Mouse (Mus musculus) liver, adult 2 months (tissue): ENCODE results near the gene Scamp2.

Experiments
- CTCF ChIP-seq: fragments of 200-500 bp; IDR thresholded peaks from 2 replicates; pipeline ENCODE4 v1.5.1; 2011; ENCODE audit warnings: low read depth, low read length, control low read depth
- POLR2A ChIP-seq: fragments of 200-500 bp; IDR thresholded peaks from 2 replicates; pipeline ENCODE4 v1.6.1; 2011; ENCODE audit warnings: low read length, control low read depth; ENCODE audit not compliant: insufficient read depth; ENCODE audit errors: extremely low read depth

DNA sequence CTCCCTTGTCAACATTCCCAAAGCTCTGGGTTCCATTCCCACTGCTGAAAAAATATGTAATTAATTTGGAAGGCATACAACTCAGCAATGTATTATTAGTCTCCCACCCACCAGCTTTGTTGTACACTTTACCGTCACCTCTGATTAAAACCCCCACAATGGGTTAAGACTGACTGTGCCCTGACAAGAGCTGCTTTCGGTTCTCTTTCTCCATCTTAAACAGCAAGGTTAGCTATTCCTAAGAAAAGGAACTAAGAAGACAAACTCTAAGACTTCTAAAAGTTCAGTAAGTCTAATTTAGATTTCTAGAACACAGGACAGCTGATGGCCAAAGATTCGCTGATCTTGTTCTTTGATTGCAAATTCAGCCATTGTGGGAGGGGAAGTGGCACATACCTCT lies 3.5 kb upstream of the Scamp2 start:
- TF ChIP-seq CTCF (no peak), POLR2A (no peak)
